Mouse (Mus musculus) macrophage (primary cell): ENCODE measurements around the gene Fads1. TPM values are rescaled to one million over a fixed set of nuclear protein-coding genes. Genes with fewer than 3 reads are reported as not detected.
"Not testable (repeated sequence)": the region's sequence is repeated elsewhere in the genome, so short reads cannot be mapped to it uniquely, and the experiment has no call there.

Experiments
- H3K27ac ChIP-seq: fragments of 350-480 bp; formaldehyde crosslinking; 2 replicates; pipeline ENCODE4 v1.9.0; 2021
- H3K36me3 ChIP-seq: fragments of 350-480 bp; formaldehyde crosslinking; 2 replicates; pipeline ENCODE4 v1.9.0; 2021; ENCODE audit errors: inconsistent target
- H3K4me3 ChIP-seq: fragments of 350-480 bp; formaldehyde crosslinking; 2 replicates; pipeline ENCODE4 v1.9.0; 2021; ENCODE audit errors: inconsistent target
- H3K79me2 ChIP-seq: fragments of 350-480 bp; formaldehyde crosslinking; 2 replicates; pipeline ENCODE4 v1.9.0; 2021; ENCODE audit errors: inconsistent target
- WGBS: methylation state at CpG from one replicate; pipeline ENCODE4 v1.1.7; 2026; ENCODE audit warnings: inconsistent platforms; ENCODE audit not compliant: missing documents; 5-methylcytosine and 5-hydroxymethylcytosine counted together
- polyA plus RNA-seq: library from polyadenylated mRNA; stranded (reverse); fragments of 250-400 nt; gene quantifications from 3 replicates; pipeline ENCODE4 v1.2.4, GENCODE M21; 2018; ENCODE audit warnings: inconsistent platforms

The Fads1 gene
- polyA plus RNA-seq, 1 experiment from 2014 or later = 63.4 TPM

GRCm38 (mm10) chr19:10169692-10170330 is 12.9 kb upstream of the Fads1 start:
- WGBS = 100% methylated on average over 3 of the region's 3 CpGs
- not testable (repeated sequence) for H3K4me3 ChIP-seq

DNA sequence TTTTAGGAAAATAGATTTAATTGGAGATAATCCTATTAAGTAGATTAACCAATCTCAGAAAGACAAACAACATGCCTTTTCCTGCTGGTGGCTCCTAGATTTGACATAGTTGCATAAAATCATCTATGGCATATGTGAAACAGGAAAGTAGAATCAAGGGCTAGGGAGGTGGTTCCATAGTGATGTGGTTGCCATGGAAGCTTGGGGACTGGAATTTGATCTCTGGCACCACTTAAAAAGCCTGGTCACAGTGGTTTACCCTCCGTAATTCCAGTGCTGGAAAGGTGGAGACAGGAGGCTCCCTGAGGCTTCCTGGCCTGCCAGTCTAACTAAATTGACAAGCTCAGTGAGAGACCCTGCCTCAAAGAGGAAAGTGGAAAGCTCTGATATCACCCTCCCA is 12.2 kb upstream of the Fads1 start:
- Histone ChIP-seq H3K36me3 (no peaks in the 10 kb centered on the region), H3K79me2 (no peaks in the 10 kb centered on the region), H3K4me3 (no peak overlapping the region), H3K27ac (no peak overlapping the region)
- 100% methylated on average over 1 of the region's 1 CpGs for WGBS

More at GRCm38 (mm10) chr19:10169692-10170330, 12.9 kb upstream of the Fads1 start:
- not testable (repeated sequence) for H3K27ac ChIP-seq, H3K36me3 ChIP-seq, H3K79me2 ChIP-seq

- Histone ChIP-seq H3K4me3 (no peak overlapping the region), H3K79me2 (no peaks in the 10 kb centered on the region), H3K27ac (peak overlapping the region; percentile 95), H3K36me3 (no peaks in the 10 kb centered on the region)
- WGBS = 82% methylated on average over 7 of the region's 7 CpGs
Observed at GRCm38 (mm10) chr19:10171359-10171758, 11.3 kb upstream of the Fads1 start.

DNA sequence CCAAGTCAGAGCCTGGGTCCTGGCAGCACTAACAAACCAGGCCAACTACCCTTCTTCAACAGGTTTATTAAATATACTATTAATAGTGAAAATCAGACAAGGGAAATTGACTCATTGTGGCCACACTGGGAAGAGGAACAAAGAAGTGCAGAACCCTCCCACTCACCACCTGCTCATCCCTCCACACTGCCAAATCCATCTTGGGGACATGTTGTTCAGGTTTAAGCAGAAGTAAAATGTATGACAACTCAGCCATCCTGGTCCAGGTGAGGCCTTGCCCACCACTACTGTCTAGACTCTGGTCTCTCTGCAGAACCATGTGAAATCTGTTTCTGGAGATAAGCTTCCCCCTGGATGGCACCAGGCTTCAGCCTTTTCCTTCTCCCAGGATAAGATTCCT is 10.8 kb upstream of the Fads1 start:
- H3K27ac ChIP-seq = peak overlapping the region; percentile 95
- H3K4me3 ChIP-seq = no peak overlapping the region
- H3K36me3 ChIP-seq = no peaks in the 10 kb centered on the region
- H3K79me2 ChIP-seq = no peaks in the 10 kb centered on the region

DNA sequence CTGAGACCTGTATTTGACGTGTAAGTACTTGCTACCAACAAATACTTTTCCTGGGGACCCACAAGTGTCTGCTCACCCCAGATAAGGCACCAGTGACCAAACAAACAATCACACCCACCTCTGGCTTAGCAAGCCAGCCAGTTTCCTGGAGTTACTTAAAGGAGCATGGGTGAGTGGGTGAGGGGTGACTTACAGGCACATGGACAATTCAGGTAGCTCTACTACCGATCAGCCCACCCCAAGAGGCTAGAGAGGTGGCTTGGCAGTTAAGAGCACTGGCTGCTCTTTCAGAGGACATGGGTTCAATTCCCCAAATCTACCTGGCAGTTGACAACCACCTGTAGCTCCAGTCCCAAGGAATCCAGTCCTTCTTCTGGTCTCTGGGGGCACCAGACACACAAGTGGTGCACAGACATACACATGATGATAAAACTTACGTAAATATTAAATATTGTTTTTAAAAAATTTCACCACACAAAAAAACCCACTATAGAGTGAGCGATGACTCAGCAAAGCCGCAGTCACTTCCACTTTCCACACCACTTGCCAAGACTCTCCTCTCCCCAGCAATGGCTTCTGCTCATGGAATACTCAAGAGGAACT is 9.5 kb upstream of the Fads1 start:
- 2% methylated on average over 5 of the region's 5 CpGs for WGBS
- no peak overlapping the region for H3K4me3 ChIP-seq

DNA sequence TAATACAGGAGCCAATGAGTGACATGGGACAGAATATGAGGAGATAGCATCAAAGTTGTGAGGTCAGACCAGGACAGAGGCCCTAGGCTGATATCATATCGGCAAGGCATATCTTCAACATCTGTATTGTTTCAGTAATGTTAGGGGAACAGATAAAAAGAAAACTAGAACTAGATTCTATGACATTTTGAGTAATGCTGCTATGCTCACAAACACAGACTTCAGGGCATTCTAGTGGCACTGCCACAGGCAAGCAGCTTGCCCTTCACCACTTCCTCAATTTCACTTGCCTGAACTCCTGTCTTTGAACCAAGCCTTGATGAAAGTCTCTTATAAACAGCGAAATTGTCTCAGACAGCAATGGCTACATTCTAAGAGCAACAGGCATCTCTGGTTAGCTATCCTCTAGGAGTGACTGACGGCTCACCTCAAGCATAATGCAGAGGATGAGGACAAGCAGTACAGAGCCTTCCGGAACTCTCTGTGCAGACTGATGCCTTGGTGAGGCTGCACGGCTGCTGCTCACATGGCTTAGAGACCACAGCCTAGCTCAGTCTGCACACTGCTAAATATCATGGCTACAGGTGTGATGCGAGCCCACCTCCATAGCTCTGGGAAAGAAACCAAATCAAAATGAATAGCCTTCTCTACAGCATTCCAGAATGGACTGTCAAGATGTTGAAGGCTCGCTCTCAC is 8.7 kb upstream of the Fads1 start:
- H3K36me3 ChIP-seq = no peaks in the 10 kb centered on the region
- 27% methylated on average over 7 of the region's 7 CpGs for WGBS
- H3K4me3 ChIP-seq = no peak overlapping the region
- peak overlapping the region; percentile 95 for H3K27ac ChIP-seq
- no peaks in the 10 kb centered on the region for H3K79me2 ChIP-seq

More for the DNA sequence above, 9.5 kb upstream of the Fads1 start:
- H3K27ac ChIP-seq = peak overlapping the region; percentile 95
- H3K36me3 ChIP-seq = no peaks in the 10 kb centered on the region
- H3K79me2 ChIP-seq = no peaks in the 10 kb centered on the region

DNA sequence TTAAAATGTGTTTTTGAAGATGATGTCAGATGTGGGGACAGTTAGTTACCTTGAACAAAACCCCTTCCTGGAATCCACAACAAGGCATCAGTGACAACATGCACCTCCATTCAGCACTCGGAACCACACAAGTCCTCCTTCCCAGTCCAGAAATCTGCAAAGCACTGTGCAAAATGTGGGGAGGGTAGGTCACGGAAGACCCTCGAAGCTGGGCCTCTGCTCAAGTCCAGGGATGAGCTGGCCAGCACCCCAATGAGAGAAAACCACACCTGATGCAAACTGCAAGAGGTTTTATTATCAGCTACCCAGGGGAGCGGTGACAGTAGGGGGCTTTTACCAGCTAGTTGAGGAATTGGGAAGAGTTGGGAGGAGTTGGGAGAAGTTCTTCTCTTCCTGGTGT is 7.7 kb upstream of the Fads1 start:
- H3K36me3 ChIP-seq = no peaks in the 10 kb centered on the region
- no peak overlapping the region for H3K27ac ChIP-seq
- H3K79me2 ChIP-seq = no peaks in the 10 kb centered on the region
- H3K4me3 ChIP-seq = no peak overlapping the region
- 93% methylated on average over 4 of the region's 4 CpGs for WGBS

DNA sequence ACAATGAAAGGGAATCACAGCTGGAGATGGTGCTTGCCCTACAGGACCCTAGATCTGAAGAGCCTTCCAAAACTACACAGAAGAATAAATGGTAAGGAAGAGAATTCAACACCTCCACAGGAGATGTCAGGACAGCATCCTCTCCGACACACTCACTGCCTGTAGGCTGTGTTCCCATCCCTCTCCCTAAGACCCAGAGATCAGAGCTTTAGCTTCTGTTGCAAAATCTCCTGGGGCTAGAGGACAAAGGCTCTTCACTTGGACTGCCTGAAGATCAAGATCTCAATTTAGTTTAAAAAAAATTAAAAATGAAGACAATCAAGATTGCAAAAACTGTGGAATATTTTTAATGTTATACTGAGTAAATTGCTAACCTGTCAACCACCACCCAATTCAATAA is 6.2 kb upstream of the Fads1 start:
- H3K79me2 ChIP-seq = no peaks in the 10 kb centered on the region
- H3K27ac ChIP-seq = no peak overlapping the region
- no peak overlapping the region for H3K4me3 ChIP-seq
- H3K36me3 ChIP-seq = no peaks in the 10 kb centered on the region
- WGBS = 100% methylated on average over 1 of the region's 1 CpGs

DNA sequence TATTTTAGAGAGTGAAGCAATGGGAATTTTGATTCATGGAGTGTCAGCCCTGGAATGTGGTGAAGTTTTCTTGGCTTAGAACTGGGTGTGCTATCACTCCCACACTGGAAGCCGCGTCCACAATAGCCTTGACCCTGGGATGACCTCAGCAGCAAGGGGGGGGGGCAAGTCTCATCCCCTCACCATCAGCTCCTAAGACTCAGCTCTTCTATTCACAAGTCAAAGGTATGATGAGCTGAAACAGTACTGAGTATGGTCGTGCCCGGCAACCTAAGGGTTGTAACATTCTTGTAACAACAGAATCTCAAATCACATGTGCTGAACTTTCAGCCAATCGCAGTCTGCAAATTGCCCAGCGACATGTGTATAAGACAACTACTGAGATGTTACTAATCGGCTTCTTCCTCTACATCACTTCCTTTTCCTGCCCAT is 5.7 kb upstream of the Fads1 start:
- Histone ChIP-seq H3K36me3 (no peaks in the 10 kb centered on the region), H3K27ac (no peak overlapping the region), H3K4me3 (no peak overlapping the region), H3K79me2 (no peaks in the 10 kb centered on the region)
- 47% methylated on average over 7 of the region's 7 CpGs for WGBS

GRCm38 (mm10) chr19:10181225-10181624 is 1.5 kb upstream of the Fads1 start:
- peaks cover 32% of the 10 kb centered on the region for H3K79me2 ChIP-seq
- peaks cover 12% of the 10 kb centered on the region; the same call in 1 of the 2 replicates for H3K36me3 ChIP-seq
- no peak overlapping the region for H3K27ac ChIP-seq
- 93% methylated on average over 7 of the region's 7 CpGs for WGBS
- no peak overlapping the region for H3K4me3 ChIP-seq

DNA sequence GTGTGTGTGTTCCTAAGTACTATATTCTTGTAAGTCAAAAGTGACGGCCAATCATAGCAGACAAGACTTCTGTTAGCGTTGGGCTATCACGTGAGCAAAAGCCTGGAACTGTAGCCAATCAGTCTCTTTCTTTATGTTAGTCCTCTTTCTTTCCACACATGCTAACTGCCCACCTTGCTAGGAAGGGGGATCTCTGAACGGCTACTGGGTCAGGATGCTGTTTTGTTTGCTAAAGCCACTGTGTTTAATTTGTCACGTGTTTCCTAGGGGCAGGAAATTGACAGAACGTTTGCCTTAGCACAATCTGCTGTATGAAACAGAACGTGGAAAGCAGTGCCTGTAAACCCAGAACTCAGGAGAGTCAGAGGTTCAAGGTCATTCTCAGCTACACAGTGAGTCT is 546 bp upstream of the Fads1 start:
- peak overlapping the region; percentile 22 for H3K4me3 ChIP-seq
- peak overlapping the region; percentile 83 for H3K27ac ChIP-seq
- 25% methylated on average over 7 of the region's 7 CpGs for WGBS
- H3K79me2 ChIP-seq = peaks cover 41% of the 10 kb centered on the region
- H3K36me3 ChIP-seq = peaks cover 20% of the 10 kb centered on the region; the same call in 1 of the 2 replicates

- peaks cover 43% of the 10 kb centered on the region for H3K79me2 ChIP-seq
- H3K4me3 ChIP-seq = peak overlapping the region; percentile 91
- H3K27ac ChIP-seq = peak overlapping the region; percentile 80
- WGBS = 6% methylated on average over 35 of the region's 35 CpGs
- peaks cover 23% of the 10 kb centered on the region; the same call in 1 of the 2 replicates for H3K36me3 ChIP-seq
Observed at GRCm38 (mm10) chr19:10183299-10183983, 753 bp downstream of the Fads1 start.

DNA sequence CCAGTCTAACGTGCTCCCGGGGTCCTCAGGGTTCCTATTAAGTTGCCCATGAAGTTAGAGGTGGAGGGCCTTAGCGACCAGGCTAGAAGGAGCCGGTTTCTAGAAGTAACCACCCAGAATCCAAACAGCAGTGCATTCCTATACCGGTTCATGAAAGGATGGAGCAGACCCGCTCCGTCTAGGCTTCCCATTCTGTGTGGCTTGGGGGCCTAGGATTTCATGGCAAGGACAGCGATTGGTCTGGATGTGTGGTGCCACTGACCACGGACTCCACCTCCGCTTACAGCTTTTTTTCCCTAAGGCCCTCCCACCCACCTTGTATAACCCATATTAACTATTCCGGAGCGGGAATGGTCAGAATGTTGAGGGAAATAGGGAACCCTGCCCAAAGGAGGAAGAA is 1.4 kb downstream of the Fads1 start:
- Histone ChIP-seq H3K36me3 (peaks cover 23% of the 10 kb centered on the region; the same call in 1 of the 2 replicates), H3K79me2 (peaks cover 43% of the 10 kb centered on the region), H3K27ac (peak overlapping the region; percentile 80), H3K4me3 (peak overlapping the region; percentile 91)
- 64% methylated on average over 12 of the region's 12 CpGs for WGBS

DNA sequence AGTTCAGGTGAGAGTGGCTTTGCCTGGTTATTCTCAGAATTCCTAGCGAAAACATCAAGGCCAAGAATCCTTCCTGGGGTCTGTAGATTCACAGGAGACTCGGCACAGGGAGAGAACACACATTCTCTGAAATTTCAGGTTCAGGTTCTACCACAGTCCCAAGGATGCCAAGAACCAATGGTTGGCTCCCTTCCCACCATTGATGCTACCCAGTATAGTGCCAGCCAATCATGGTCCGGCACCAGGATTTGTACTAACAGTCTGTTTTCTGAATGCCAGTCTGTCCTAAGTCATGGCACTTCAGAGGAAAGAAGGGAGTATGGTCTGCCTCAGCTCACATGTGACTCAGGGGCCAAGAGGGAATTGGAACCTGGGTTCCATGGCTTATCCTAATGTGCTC is 3.2 kb downstream of the Fads1 start:
- Histone ChIP-seq H3K4me3 (no peak overlapping the region), H3K79me2 (peaks cover 43% of the 10 kb centered on the region), H3K36me3 (peaks cover 23% of the 10 kb centered on the region; the same call in 1 of the 2 replicates), H3K27ac (no peak overlapping the region)
- 100% methylated on average over 3 of the region's 3 CpGs for WGBS
